Mouse (Mus musculus): ENCODE measurements around the gene 4930562C15Rik. TPM values are rescaled to one million over a fixed set of nuclear protein-coding genes. Genes with fewer than 3 reads are reported as not detected.

The 4930562C15Rik gene
- polyA plus RNA-seq, 1 experiment from 2014 or later: 0.30 TPM

GRCm38 (mm10) chr16:4899711-4900110 lies 64.5 kb downstream of the 4930562C15Rik start:
- Histone ChIP-seq H3K4me3 (ENCODE audit: low read length) (no peak overlapping the region), H3K4me2 (replicated peaks; ENCODE audit: low read depth, low read length) (no peak overlapping the region), H3K27me3 (ENCODE audit: insufficient read depth, low read length) (no peaks in the 10 kb centered on the region), H3K9me3 (ENCODE audit: low read length) (no peaks in the 10 kb centered on the region), H3K27ac (ENCODE audit: low read length) (no peak overlapping the region), H3K36me3 (ENCODE audit: insufficient read depth, low read length) (no peaks in the 10 kb centered on the region), H3K4me1 (ENCODE audit: insufficient read depth, low read length) (peaks cover 19% of the 10 kb centered on the region), H3K9ac (replicated peaks; ENCODE audit: low read length) (no peak overlapping the region)
- ATAC-seq (ENCODE audit: low FRiP score, low TSS enrichment): no peak
- 77% methylated on average over 2 of the region's 2 CpGs for WGBS

DNA sequence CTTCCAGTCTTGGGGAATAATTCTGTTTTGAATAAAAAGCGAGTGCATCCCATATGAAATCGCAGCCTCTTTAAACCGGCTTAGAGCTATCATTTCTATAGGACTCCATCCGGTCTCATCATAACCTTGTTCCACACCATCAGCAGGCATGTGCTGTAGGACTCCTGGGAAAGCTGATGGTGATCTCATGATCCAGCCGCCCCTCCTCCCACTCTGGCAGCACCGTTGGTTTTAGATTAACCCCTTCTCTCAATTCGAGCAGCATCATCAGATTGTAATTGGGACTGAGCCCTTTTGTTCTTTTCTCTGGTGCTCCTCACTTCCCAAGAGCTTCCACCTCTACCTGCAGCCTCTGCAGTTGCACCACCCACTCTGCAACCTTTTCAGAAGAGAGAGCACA lies 66.0 kb downstream of the 4930562C15Rik start:
- Histone ChIP-seq H3K4me2 (replicated peaks; ENCODE audit: low read depth, low read length) (no peak overlapping the region), H3K4me3 (ENCODE audit: low read length) (no peak overlapping the region), H3K36me3 (ENCODE audit: insufficient read depth, low read length) (no peaks in the 10 kb centered on the region), H3K27me3 (ENCODE audit: insufficient read depth, low read length) (no peaks in the 10 kb centered on the region), H3K9me3 (ENCODE audit: low read length) (no peaks in the 10 kb centered on the region), H3K9ac (replicated peaks; ENCODE audit: low read length) (no peak overlapping the region), H3K27ac (ENCODE audit: low read length) (no peak overlapping the region), H3K4me1 (ENCODE audit: insufficient read depth, low read length) (peaks cover 27% of the 10 kb centered on the region)
- no peak for ATAC-seq (ENCODE audit: low FRiP score, low TSS enrichment)
- 54% methylated on average over 7 of the region's 7 CpGs for WGBS

GRCm38 (mm10) chr16:4902390-4902789 lies 67.2 kb downstream of the 4930562C15Rik start:
- Histone ChIP-seq H3K36me3 (ENCODE audit: insufficient read depth, low read length) (0 out of 2 replicates have a peak, but pooled peaks cover 1% of the 10 kb centered on the region), H3K4me1 (ENCODE audit: insufficient read depth, low read length) (peaks cover 19% of the 10 kb centered on the region), H3K4me3 (ENCODE audit: low read length) (no peak overlapping the region), H3K9ac (replicated peaks; ENCODE audit: low read length) (peak overlapping the region; percentile 35; the same call in 1 of the 2 replicates), H3K4me2 (replicated peaks; ENCODE audit: low read depth, low read length) (no peak overlapping the region), H3K27me3 (ENCODE audit: insufficient read depth, low read length) (no peaks in the 10 kb centered on the region), H3K27ac (ENCODE audit: low read length) (0 out of 2 replicates have a peak overlapping the region, but pooled peaks have one; percentile 9), H3K9me3 (ENCODE audit: low read length) (no peaks in the 10 kb centered on the region)
- 81% methylated on average over 2 of the region's 2 CpGs for WGBS
- ATAC-seq (ENCODE audit: low FRiP score, low TSS enrichment): no peak

- H3K27me3 ChIP-seq (ENCODE audit: insufficient read depth, low read length): no peaks in the 10 kb centered on the region
- no peak overlapping the region for H3K4me2 ChIP-seq (replicated peaks; ENCODE audit: low read depth, low read length)
- peaks cover 17% of the 10 kb centered on the region for H3K4me1 ChIP-seq (ENCODE audit: insufficient read depth, low read length)
- no peak overlapping the region for H3K4me3 ChIP-seq (ENCODE audit: low read length)
- H3K36me3 ChIP-seq (ENCODE audit: insufficient read depth, low read length): peaks cover 6% of the 10 kb centered on the region; the same call in 1 of the 2 replicates
- WGBS: 48% methylated on average over 6 of the region's 6 CpGs
- H3K27ac ChIP-seq (ENCODE audit: low read length): peak overlapping the region; percentile 51
- no peak overlapping the region for H3K9ac ChIP-seq (replicated peaks; ENCODE audit: low read length)
- ATAC-seq (ENCODE audit: low FRiP score, low TSS enrichment): peak; percentile 36; the same call in 1 of the 2 replicates
- H3K9me3 ChIP-seq (ENCODE audit: low read length): no peaks in the 10 kb centered on the region
Observed at GRCm38 (mm10) chr16:4903491-4904102, 68.4 kb downstream of the 4930562C15Rik start.

GRCm38 (mm10) chr16:4904878-4905277 lies 69.7 kb downstream of the 4930562C15Rik start:
- ATAC-seq (ENCODE audit: low FRiP score, low TSS enrichment): no peak
- Histone ChIP-seq H3K4me2 (replicated peaks; ENCODE audit: low read depth, low read length) (no peak overlapping the region), H3K27me3 (ENCODE audit: insufficient read depth, low read length) (no peaks in the 10 kb centered on the region), H3K36me3 (ENCODE audit: insufficient read depth, low read length) (peaks cover 18% of the 10 kb centered on the region), H3K4me1 (ENCODE audit: insufficient read depth, low read length) (peaks cover 17% of the 10 kb centered on the region), H3K27ac (ENCODE audit: low read length) (no peak overlapping the region), H3K9ac (replicated peaks; ENCODE audit: low read length) (no peak overlapping the region), H3K9me3 (ENCODE audit: low read length) (no peaks in the 10 kb centered on the region), H3K4me3 (ENCODE audit: low read length) (no peak overlapping the region)
- WGBS: 80% methylated on average over 3 of the region's 3 CpGs

DNA sequence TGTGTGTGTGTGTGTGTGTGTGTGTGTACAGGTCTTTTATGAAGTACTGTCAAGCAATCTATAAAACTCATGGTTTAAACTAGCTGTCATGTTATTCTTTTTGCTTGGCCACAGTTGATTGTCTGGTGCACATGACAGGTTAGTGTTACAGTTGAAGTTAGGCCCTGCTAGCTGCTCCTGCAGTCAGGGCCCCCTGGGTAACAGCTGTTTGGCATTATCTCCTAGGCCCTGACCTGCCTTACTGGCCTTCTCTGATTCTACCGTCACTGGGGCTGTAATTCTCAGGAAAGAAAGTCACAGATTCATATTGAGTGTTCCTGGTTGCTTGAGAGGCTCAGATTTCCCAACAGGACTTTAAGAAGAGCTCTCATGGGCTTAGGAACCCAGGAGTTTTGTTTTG lies 70.4 kb downstream of the 4930562C15Rik start:
- no peak for ATAC-seq (ENCODE audit: low FRiP score, low TSS enrichment)
- Histone ChIP-seq H3K9ac (replicated peaks; ENCODE audit: low read length) (no peak overlapping the region), H3K9me3 (ENCODE audit: low read length) (no peaks in the 10 kb centered on the region), H3K27ac (ENCODE audit: low read length) (no peak overlapping the region), H3K4me1 (ENCODE audit: insufficient read depth, low read length) (peaks cover 17% of the 10 kb centered on the region), H3K4me3 (ENCODE audit: low read length) (no peak overlapping the region), H3K36me3 (ENCODE audit: insufficient read depth, low read length) (peaks cover 22% of the 10 kb centered on the region), H3K4me2 (replicated peaks; ENCODE audit: low read depth, low read length) (no peak overlapping the region), H3K27me3 (ENCODE audit: insufficient read depth, low read length) (no peaks in the 10 kb centered on the region)
- WGBS: 32% methylated on average over 1 of the region's 1 CpGs

DNA sequence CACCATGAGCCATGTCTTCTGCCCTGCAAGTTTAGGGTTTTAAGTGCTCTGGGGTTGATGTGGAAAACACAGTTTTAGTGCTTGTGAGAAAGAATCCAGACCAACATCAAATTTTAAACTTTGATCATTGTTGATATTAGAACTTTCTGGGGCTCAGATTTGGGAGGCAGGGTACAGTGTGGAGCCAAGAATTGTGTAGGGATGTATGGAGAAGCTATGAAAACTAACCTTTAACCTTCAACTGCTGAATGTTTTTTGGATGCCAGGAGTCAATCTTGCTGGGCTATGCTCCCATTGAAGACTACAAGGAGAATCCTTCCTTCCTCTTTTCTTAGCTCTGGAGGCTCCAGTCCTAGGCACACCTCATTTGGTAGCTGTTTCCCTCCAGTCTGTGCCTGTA lies 71.3 kb downstream of the 4930562C15Rik start:
- no peak overlapping the region for H3K9ac ChIP-seq (replicated peaks; ENCODE audit: low read length)
- H3K27ac ChIP-seq (ENCODE audit: low read length): no peak overlapping the region
- H3K4me3 ChIP-seq (ENCODE audit: low read length): no peak overlapping the region
- peaks cover 31% of the 10 kb centered on the region for H3K36me3 ChIP-seq (ENCODE audit: insufficient read depth, low read length)
- no peaks in the 10 kb centered on the region for H3K9me3 ChIP-seq (ENCODE audit: low read length)
- H3K4me2 ChIP-seq (replicated peaks; ENCODE audit: low read depth, low read length): no peak overlapping the region
- ATAC-seq (ENCODE audit: low FRiP score, low TSS enrichment): no peak
- no peaks in the 10 kb centered on the region for H3K27me3 ChIP-seq (ENCODE audit: insufficient read depth, low read length)
- H3K4me1 ChIP-seq (ENCODE audit: insufficient read depth, low read length): peaks cover 17% of the 10 kb centered on the region

DNA sequence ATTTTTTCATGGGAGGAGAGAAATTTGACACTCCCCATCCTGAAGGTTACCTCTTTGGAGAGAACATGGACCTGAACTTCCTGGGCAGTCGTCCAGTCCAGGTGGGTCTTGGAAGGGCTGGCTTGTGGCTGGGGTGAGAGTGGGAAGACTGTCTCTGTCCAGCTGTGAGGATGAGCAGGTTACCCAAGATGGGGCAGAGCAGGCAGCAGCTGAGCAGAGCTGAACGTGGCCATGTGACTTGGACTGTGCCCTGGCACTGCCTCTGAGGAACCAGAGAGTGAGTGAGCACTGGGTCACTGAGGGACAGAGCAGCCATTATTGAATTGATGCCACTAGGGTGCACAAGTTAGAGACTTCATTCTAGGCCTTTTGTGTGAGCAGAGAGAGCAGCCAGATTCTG lies 72.2 kb downstream of the 4930562C15Rik start:
- Histone ChIP-seq H3K9me3 (ENCODE audit: low read length) (no peaks in the 10 kb centered on the region), H3K9ac (replicated peaks; ENCODE audit: low read length) (no peak overlapping the region), H3K4me3 (ENCODE audit: low read length) (no peak overlapping the region), H3K4me1 (ENCODE audit: insufficient read depth, low read length) (peaks cover 14% of the 10 kb centered on the region), H3K36me3 (ENCODE audit: insufficient read depth, low read length) (peaks cover 38% of the 10 kb centered on the region), H3K27ac (ENCODE audit: low read length) (no peak overlapping the region), H3K27me3 (ENCODE audit: insufficient read depth, low read length) (no peaks in the 10 kb centered on the region), H3K4me2 (replicated peaks; ENCODE audit: low read depth, low read length) (no peak overlapping the region)
- WGBS: 69% methylated on average over 2 of the region's 2 CpGs
- no peak for ATAC-seq (ENCODE audit: low FRiP score, low TSS enrichment)

DNA sequence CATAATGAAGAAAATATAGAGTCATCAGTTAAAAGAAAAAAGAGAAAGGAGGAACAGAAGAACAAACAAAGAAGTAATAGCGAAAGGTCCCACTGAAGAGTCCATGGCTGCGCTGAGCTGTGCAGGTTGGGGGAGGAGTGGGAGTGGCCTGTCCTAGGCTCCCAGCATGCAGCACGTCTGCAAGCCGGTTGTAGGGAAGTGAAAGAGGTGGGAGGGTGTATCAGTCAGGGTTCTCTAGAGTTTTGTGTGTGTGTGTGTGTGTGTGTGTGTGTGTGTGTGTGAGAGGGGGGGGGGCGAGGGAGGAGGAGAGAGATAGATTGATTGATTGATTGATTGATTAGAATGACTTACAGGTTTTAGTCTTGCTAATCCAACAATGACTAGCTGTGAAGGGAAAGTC lies 72.8 kb downstream of the 4930562C15Rik start:
- Histone ChIP-seq H3K27me3 (ENCODE audit: insufficient read depth, low read length) (no peaks in the 10 kb centered on the region), H3K9ac (replicated peaks; ENCODE audit: low read length) (no peak overlapping the region), H3K27ac (ENCODE audit: low read length) (no peak overlapping the region), H3K4me2 (replicated peaks; ENCODE audit: low read depth, low read length) (no peak overlapping the region), H3K4me1 (ENCODE audit: insufficient read depth, low read length) (peaks cover 14% of the 10 kb centered on the region), H3K9me3 (ENCODE audit: low read length) (no peaks in the 10 kb centered on the region), H3K36me3 (ENCODE audit: insufficient read depth, low read length) (peaks cover 38% of the 10 kb centered on the region), H3K4me3 (ENCODE audit: low read length) (no peak overlapping the region)
- no peak for ATAC-seq (ENCODE audit: low FRiP score, low TSS enrichment)
- 43% methylated on average over 4 of the region's 5 CpGs for WGBS

DNA sequence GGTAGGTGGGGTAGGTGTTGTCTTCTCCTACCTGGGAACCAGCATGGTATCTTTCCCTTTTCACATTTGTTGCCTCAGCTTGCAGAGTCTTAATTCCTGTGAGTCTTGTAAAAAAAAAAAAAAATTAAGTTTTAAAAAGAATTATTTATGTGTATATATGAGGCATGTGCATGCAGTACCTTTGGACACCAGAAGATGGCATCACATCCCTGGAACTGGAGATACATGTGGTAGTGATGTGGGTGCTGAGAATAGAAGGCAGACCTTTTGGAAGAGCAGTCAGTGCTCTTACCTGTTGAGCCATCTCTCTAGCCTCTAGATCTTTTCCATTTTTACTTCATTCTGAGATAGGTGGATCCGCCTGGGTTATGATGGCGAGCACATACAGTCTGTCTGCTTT lies 74.5 kb downstream of the 4930562C15Rik start:
- H3K36me3 ChIP-seq (ENCODE audit: insufficient read depth, low read length): peaks cover 38% of the 10 kb centered on the region
- 100% methylated on average over 2 of the region's 2 CpGs for WGBS
- no peaks in the 10 kb centered on the region for H3K27me3 ChIP-seq (ENCODE audit: insufficient read depth, low read length)
- no peak overlapping the region for H3K4me3 ChIP-seq (ENCODE audit: low read length)
- no peak overlapping the region for H3K9ac ChIP-seq (replicated peaks; ENCODE audit: low read length)
- H3K9me3 ChIP-seq (ENCODE audit: low read length): no peaks in the 10 kb centered on the region
- peaks cover 18% of the 10 kb centered on the region for H3K4me1 ChIP-seq (ENCODE audit: insufficient read depth, low read length)
- H3K4me2 ChIP-seq (replicated peaks; ENCODE audit: low read depth, low read length): no peak overlapping the region
- ATAC-seq (ENCODE audit: low FRiP score, low TSS enrichment): no peak
- H3K27ac ChIP-seq (ENCODE audit: low read length): no peak overlapping the region

All from kidney, embryonic 16.5 days (tissue).